Mouse (Mus musculus): ENCODE data around the gene Usp30.

- TF ChIP-seq CTCF (IDR thresholded peaks at IDR 0.05; ENCODE audit: extremely low read depth, insufficient read length, insufficient replicate concordance, low read depth, low read length) (no peak), POLR2A (IDR thresholded peaks at IDR 0.05; ENCODE audit: low read depth, low read length) (no peak)
Measured at GRCm38 (mm10) chr5:114032161-114032763, 33.0 kb upstream of the Usp30 start.
